Mouse (Mus musculus) urinary bladder, adult 2 months (tissue): ENCODE results near the gene Adamts18. TPM values are rescaled to one million over a fixed set of nuclear protein-coding genes. Genes with fewer than 3 reads are reported as not detected.

Experiments
- DNase-seq: peaks from one replicate; pipeline ENCODE4 v3.0.0; 2022; ENCODE audit warnings: low spot score
- polyA plus RNA-seq: library from polyadenylated mRNA; depleted of rRNA; stranded (reverse); fragments of >200 nt; gene quantifications from 2 replicates; pipeline ENCODE4 v1.2.3, GENCODE M21; 2012; rRNA removed

Gene Adamts18
- 0.25 and 0.43 TPM in 2 replicates for polyA plus RNA-seq

DNA sequence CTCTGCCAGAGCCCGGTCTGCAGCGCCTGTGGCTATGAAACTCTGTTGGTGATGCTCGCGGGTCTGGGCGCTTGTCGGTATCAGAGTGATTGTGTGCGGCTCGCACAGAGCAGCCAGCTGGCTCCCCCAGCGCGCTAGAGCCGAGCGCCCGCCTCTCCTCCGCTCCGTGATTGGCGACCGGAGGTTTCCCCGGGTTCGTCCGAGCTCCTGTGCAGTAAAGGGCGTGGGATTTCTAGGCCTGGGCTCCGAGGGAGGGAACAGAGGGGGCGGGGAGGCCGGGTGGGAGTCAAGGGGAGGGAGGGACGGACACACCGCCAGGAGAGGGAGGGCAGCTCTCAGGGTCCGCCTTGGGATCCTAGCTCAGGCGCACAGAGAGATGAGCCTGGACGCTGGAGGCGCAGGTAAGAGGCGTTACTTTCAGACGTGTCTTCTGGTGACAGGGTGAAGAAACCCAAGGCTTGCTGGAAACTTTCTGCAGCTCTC is at the start of gene Adamts18:
Adamts18 (minus strand) TSS at position 86 of the 483 bp plus-strand sequence.
- no peak for DNase-seq

DNA sequence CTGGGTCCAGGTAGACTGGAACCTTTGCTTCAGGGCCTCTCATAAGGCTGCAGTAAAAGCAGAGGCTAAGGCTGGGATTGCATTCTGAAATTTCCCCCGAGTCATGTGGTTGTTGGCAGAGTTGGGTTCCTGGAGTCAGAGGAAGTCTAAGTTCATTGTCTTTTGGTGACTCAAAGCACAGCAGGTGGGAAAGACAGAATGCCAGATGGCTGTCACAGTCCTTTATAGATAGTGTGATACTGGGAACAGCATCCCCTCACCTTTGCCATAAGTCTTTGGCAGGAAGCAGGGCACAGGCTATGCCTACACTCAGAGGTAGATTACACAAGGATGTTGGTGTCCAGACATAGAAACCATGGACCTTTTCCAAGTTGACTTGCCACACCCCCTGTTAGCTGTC is 47.9 kb upstream of the Adamts18 start:
- no peak for DNase-seq

DNA sequence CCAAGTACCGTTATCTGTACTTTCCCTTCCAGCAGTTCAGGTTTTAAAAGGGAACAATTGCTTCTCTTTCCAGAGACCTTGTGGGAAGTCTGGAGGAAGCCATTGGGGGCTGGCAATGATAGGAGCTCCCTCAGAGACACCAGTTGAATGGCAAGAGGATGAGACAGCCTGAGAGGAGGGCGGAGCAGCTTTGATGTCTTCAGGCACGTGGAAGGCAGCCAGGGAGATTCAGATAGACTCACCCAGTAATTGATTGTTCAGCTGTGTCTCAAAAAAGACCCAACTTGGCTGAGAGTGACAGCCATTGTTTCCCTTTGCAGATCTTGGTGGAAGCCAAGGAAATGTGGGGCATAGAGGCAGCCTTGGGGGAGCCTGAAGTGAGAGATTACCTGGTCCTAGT is 42.8 kb upstream of the Adamts18 start:
- no peak for DNase-seq

DNA sequence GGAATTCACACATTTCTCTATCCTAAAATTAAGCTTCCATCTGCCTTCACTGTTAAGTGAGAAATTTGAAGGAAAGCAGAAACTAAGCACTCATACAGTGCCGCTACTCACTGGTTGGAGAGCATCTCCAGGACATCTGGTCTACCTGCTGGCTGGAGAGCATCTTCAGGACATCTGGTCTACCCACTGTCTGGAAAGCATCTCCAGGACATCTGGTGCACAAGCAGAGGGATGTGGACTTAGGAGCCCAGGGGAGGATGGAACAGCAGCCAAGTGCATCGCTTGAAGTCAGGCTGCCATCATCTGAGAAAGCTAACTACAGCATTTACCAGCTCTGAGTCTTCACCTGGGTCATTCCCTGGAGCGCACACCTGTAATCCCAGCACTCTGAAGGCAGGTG is 38.0 kb upstream of the Adamts18 start:
- no peak for DNase-seq

DNA sequence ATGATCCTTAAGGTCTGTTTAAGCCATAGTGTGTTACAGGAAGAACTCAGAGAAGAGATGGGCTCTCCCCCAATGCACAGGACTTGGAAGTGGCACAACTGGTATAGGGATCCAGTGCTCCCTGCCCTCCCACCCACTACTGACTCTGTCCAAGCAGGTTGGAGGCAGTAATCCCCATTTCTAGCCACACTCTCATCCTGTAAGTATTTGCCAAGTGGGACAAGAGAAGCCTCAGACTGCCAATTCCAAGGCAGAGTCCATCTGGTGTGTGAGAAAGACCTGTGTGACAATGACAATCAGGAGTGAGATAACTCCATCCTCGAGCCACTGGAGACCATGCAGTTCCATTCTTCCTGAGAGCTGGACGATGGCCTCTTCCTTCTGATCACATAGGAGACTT is 36.6 kb upstream of the Adamts18 start:
- no peak for DNase-seq

DNA sequence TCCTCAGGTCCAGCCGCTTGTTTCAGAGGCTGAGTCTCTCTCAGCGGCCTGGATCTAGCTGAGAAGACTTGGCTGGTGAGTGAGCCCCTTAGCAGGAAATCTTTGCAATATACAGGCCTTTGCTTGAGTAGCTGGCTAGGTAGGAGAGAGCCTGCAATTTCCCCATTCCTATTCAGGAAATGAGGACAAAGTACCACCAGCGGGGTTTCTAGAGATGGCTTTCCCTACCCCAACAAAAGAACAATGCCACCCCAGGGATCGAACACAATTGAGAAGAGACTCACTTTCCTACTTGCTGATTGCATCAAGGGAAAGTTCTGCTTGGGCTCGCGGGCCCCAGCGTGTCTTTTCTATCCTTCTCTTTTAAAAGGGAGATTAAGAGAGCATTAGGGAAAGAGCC is 35.5 kb upstream of the Adamts18 start:
- DNase-seq: no peak

DNA sequence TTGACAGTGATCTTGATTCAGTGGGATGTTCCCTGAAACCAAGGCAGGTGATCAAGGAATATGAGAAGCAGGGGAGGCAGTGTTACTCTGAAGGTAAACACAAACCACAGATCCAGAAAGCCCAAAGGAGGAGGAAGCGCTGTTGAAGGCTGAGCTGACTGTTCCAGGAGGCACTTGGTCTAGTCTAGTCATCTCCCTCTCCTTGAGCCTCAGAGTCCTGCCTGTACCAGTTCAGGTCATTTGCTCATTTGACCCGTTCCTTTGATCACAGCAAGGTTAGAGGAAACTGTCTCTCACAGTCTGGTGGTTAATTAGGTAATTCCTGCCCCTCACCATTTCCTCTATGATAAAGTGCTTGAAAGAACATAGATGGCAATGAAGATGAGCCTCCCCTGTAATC is 34.0 kb upstream of the Adamts18 start:
- DNase-seq: no peak

DNA sequence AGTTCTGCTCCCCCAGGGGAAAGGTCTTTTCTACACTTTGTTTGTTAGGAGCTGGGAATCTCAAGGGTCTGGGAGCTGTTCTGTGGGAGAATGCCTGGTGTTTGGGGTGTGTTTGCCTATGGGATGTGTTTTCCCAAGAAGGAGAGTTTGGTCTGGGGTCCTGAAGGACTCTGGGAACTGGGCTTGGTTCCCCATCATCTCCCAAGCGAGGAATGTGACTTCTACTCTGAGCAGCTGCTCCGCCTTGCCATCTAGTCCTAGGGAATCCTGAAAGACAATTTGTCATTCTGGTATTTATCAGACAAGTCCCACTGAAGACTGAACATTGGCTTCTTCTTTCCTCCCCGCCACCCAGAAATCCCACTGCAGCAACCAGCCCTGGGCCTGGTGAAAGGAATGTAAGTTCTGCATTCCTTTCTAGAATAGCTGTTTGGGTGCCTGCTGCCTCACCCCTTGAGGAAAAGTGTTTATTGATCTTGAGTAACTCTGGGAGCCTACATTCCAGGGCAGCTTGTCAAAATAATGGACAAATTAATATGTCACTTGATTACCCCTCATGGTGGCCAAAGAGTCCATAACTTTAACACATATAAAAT is 30.0 kb upstream of the Adamts18 start:
- DNase-seq: no peak

DNA sequence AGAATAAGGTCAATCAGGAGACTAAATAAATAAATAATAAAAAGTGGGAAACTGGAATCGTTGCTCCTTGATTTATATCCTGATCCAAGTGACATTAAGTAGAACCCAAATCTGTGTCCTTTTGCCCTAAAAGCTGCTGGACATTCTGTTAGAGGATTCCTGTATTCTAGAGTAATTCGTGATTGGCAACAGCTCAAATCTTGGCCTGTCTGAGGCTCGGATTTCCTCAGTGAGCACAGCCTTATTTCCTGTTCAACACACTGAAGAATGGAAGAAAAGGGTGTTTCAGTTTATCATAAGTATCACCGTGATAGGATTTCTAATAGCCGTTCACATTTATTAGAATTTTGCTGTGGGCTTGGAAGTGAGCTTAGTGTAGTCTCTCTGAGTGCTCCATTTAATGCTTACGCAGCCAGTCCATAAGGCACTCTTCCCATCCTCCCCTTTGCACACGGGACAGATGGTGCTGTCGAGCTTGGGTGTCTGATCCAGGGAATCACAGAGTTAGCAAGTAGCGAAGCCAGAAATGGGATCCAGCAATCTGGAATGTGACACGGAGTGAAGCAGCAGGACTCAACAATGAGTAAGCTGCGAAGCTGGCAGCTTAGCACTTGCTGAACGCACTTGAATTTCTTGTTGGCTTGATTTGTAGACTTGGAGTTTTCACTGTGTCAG is 25.0 kb upstream of the Adamts18 start:
- DNase-seq: no peak

DNA sequence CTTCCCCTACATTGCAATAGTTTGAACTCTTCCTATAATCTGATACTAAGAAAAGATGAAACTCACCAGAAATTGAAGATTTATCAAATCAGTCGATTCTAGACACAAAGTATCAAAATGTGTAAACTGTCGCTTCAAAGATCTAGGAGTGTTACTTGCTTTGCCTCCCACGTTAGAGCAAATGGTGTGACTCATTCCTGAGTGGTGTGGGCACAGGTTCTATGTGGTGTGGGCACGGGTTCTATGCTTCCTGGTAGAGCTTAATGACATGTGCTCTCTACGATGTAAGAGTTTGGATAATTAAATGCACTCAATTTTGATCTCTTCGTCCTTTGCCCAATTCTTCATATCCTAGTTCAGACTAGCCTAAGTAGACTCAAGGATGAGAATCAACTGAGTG is 23.9 kb upstream of the Adamts18 start:
- no peak for DNase-seq

DNA sequence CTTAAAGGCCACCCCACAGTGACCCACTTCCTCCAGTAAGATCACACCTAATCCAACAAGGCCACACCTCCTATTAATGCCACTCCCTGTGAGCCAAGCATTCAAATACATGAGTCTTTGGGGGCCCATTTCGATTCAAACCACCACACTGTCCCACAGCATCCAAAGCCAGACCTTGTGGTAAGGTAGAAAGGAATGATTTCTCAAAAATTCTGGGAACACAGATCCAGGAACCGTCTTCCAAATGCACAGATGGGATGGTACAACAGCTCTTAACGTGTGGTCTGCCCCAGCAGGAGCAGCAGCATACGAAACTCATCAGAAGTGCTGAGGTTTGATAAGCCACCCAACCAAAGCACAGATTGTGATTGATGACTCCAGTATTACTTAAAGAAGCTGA is 18.0 kb upstream of the Adamts18 start:
- no peak for DNase-seq

DNA sequence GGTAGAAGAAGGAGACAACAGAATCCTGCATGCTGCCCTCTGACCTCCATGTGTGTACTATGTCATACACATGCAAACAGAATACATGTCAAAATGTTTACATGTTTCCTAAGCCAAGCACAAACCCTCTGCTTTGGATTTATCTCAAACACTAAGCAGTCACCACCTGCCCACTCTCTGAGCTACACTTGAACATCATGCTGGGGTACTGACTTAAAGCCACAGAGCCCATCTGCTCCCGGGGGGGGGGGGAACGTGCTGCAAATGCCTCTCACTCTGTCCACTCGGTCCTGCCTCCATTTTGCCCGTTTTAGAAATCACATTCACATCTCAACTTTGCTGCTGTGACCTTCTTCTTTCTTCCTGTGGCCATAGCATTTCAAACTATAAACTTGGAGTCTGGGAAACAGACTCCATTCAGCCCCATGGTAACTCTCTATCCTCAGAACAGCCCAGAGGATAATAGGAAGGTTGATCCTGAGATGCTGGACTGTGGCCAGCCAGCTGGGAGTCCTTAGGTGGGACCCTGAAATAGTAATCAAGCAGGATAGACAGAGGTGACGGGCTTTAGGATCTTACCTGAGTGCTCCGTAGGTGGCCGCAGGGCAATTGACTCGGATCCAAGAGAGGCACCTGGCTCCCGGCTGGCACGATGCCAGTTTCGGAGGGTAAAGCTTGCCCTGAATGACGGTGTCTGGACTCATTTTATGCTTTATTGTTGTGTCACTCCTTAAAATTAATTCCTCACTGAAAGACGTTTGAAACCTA is 17.0 kb upstream of the Adamts18 start:
- DNase-seq: no peak

DNA sequence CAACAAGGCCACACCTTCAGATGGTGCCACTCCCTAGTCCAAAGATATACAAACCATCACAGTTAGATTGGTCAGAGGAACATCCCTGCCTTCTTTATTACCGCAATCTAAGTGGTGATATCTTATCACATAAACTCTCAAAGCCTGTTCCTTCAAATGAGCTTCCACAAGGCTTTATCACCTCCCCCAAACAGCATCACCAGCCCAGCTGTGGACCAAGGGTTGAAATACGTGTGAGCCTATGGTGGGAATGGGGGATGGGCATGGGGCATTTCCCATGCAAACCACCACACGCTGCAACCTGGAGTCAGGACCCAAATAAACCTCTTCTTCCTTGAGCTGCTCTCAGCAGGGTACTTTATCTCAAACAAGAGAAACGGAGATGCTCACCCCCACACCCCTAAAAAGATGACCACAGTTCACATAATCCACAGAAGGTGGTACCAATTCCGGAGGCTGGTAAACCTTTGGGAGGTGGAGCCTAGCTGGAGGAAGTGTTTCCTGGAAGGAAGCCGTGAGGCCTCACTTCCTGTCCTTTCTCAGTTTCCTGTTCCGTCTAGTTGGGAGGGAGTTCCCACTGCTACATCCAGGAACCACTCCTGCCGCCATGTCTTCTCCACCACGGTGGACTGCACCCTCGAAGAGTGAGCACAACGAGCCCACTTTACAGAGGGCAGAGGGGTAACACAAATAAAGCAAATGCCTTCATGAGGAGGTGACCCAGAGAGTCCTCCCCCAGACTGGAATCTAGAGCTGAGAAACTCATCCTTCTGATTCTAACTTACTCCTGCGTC is 11.5 kb upstream of the Adamts18 start:
- DNase-seq: no peak

DNA sequence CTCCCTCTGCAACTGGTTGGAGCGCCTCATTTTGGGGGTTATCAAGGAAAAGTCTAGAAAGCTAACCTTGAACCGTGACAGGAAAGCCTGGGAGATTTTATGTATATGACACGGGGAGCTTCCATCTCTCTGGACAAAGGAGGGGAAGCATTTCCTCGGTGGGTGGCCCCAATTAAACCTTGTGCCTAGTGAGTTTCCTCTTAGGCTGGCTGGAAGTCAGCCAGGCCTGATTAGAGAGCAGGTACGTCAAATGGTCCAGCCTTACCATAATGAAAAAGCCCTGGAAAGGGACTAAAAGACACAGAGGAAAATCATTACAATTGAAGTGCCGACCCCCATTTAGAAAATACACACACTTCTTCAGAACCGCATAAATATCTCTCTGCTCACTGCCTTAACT is 10.3 kb upstream of the Adamts18 start:
- no peak for DNase-seq

DNA sequence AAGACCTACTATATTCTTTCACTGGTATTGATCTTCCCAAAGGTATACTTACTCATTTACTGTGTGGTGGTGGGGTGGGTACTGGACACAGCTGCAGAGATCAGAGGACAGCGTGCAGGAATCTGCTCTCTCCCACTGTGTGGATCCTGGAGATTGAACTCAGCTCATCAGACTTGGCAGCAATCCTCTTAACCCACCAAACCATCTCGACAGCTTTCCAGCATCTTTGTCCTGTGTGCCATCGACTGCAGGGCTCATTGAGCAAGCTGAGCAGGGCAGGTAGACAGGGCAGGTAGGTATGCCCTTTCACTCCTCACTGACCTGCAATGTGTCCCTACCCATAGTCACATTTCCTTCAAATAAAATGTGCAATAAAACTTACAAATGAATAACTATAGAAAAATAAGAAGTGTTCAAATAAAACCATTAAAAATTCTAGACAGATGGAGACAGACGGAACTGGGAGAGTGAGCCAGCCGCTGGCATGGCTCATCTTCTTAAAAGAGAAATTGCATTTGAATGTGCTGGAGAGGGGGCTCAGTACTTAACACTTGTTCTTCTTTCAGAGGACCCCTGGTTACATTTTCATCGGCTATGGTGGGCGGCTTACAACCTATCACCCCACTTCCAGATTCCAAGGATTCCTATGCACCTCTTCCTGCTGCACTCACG is 6.2 kb upstream of the Adamts18 start:
- DNase-seq: no peak

DNA sequence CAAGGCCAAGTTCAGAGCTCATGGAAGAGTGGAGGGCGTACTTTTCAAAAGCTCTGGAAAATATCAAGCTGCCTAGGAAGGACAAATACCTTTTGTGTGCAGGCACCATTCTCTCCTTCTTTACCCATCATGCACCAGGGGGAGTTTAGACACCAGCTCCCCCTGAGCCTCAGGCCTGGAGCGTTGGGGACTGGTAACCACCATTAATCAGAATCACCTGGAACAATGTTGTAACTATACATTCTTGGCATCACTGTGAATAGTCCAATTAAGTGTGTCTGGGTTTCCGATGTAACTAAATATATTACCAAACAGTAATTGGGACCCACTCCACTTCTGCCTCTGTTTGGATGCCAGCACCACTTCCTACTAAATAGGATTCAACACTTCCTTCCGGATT is 5.2 kb upstream of the Adamts18 start:
- no peak for DNase-seq

DNA sequence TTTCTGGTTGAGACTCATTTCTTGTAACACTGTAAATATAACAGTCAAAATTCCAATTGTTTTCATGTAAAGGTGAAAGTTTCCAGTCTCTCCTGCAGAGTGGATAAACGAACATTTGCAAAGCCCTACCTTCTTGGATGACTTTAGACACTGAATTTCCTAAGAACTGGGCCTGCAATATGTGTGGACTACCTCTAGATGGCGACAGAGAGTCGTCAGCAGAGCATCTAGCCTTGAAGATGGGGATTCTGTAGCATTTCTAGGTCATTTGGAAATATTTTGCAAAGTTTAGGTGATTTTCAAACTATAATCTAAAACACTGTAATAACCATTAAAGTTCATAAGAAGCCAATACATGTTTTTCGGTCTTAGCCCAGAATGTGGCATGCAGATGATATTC is 3.1 kb upstream of the Adamts18 start:
- no peak for DNase-seq

DNA sequence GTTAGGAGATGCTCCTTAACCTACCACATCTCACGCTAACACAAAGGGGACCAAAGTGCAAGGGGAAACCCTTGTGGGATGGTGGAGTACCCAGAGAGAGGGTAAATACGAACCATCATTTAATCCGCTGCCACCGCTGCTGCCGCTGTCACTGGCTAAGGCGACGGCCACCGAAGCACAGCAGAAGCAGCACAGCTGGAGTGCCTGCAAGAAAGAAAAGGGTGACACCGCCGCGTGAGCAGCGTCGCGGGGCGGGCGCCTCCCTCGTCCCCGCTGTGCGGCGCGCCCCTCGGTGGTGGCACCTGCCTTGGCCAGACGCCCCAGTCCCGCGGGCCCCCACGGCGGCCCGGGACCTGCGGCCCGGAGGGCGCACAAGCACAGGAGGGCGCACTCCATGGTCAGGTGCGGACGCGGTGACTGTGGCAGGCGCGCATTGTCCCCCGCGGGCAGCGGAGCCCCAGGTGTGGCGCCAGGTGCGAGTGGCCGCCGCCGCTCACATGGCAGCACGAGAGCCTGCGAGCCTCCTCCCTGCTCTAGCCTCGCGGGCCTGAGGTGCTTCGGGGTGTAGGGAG is 371 bp downstream of the Adamts18 start:
- no peak for DNase-seq

DNA sequence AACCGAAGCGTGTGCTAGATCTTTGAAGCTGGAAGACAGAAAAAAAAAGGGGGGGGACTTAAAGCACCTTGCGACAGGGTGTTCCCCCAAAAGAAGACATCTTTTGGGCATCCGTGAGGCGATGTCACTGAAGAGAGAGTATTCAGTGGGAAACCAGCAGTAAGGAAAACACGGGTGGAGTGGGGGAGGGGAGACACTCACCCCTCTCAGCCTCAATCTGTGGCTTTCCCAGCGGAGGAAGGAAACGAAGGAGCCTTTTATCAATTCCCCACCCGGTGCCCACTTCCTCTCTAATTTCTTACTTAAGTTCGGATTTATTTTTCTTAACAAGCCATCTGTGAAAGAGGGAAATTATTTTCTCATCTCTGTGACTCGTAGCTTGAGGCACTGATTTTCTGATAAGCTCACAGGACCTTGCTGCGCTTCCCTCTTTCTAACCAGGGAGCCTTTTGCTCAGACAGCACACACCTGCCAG is 895 bp downstream of the Adamts18 start:
- no peak for DNase-seq

DNA sequence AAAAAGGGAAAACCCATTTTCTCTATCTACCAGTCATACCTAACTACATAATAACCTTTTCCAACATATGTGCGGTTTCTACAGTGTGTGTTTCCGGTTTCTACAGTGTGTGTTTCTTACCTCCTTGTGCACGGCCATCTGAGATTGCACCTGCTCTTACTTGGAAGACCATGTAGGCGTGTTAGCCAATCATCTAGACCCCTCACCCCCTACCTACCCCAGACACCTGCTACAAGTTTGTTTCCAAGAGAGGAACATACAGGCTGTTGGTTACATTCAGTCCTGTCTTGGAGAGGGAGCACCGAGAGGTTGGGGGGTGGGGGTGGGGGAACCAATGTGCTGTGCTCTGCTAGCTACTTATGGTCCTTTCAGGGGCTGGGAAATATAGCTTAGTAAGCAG is 1.9 kb downstream of the Adamts18 start:
- DNase-seq: no peak

DNA sequence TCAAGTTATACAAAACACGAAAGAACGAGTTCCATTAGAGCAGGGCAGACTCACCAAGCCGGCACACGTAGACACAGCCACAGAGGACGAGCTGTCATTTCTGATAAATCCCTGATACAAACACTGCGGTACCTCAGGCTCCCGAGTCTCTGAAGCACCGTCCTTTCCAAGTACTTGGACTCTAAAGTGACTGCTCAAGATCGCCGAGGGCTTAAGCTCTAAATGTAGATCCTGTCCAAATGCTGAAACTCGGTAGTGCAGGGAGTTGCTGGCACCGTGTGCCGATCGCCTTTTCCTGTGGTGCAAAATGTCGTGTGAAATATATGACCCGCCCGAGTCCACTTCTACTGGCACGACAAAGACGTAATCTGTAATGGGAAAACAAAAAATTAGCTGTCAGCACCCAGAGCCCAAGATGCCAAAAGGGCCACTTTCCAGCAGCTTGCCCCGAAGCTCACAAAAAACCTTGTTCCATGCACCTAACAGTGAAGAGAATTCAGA is 3.7 kb downstream of the Adamts18 start:
- no peak for DNase-seq
